Mouse (Mus musculus) naive thymus-derived CD4-positive, alpha-beta T cell, adult 5 months (primary cell): ENCODE measurements around the gene Il17f. TPM values are rescaled to one million over a fixed set of nuclear protein-coding genes. Genes with fewer than 3 reads are reported as not detected.

ENCODE experiments used
- polyA plus RNA-seq: library from polyadenylated mRNA; unstranded; fragments of 100-300 nt; shearing (Covaris generic); gene quantifications from one replicate; pipeline ENCODE4 v1.2.1, GENCODE M21; 2017

Il17f gene
- polyA plus RNA-seq, result not detected

DNA sequence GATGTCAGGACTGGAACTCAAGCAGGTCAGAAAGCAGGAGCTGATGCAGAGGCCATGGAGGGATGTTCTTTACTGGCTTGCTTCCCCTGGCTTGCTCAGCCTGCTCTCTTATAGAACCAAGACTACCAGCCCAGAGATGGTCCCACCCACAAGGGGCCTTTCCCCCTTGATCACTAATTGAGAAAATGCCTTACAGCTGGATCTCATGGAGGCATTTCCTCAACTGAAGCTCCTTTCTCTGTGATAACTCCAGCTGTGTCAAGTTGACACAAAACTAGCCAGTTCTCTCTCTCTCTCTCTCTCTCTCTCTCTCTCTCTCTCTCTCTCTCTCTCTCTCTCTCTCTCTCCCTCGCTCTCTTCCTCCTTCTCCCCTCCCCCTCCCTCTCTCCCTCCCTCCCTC, at the start of gene Il17f:
Gene Il17f, minus strand, starts transcription at position 101 of the 400 bp plus-strand sequence.

DNA sequence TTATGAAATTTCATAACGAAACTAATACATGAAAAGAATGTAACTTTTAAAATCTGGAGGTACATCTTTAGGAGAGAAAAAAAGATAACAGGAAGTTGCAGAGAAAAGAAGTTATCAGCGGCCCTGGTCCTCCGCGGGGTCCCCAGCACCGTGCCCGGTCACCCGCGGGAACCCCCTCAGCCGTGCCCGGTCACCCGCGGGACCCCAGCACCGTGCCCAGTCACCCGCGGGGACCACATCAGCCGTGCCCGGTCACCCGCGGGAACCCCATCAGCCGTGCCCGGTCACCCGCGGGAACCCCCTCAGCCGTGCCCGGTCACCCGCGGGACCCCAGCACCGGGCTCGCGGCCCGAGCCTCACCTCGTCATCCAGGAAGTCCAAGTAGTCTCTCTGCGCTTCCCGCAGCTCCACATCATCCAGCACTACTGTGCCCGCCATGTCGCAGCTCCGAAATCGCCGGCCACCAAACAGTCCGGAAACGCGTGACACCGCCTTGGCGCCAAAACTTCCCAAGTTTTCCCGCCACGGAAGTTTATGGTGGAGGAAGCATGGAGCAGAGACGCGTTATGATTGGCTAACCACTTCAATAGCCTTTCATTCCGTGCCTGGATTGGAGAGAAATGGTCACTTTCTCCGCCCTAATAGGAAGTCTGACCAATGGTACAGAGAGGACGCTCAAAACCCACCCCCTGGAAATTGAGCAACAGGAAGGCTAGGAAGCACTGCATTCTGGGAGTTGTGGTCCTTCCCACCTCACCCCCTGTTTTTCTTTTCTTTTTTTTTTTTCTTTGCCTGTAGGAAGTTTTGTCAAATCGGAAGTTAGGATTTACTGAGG, 29.6 kb upstream of the Il17f start, which contains the start of gene Mcm3:
Gene Mcm3, minus strand, starts transcription at position 542 of the 835 bp plus-strand sequence.

DNA sequence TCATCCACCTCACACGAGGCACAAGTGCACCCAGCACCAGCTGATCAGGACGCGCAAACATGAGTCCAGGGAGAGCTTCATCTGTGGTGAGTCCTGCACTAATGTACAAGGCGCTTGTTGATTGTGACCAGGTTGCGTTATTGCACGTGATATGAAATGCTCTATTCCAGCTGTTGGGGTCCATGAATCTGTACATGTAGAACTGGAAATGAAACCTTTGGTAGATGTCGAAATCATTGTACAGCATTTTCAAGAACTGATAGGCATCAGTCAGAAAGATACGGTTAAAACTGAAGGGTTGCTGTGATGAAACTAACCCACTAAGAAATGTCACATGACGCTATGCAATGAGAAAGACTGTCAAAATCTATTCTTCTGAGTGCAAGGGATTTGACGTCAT, 59.5 kb downstream of the Il17f start, which contains the start of gene Il17a:
Gene Il17a, plus strand, starts transcription at position 3 of the 400 bp plus-strand sequence.

Other genes with a start within 250 kb of the Il17f start
- 0.19 TPM for gene Pkhd1, start 172.6 kb downstream of the Il17f start, polyA plus RNA-seq
- gene Il17a, start 59.7 kb downstream of the Il17f start, polyA plus RNA-seq, result not detected
- 43.4 TPM for gene Mcm3, start 29.7 kb upstream of the Il17f start, polyA plus RNA-seq
- 2.9 TPM for gene Paqr8, start 100.0 kb upstream of the Il17f start, polyA plus RNA-seq
- gene Efhc1, start 161.0 kb upstream of the Il17f start, polyA plus RNA-seq, result 0.32 TPM